ENCODE assay signal across 9 mouse cellular contexts in the genomic region with DNA sequence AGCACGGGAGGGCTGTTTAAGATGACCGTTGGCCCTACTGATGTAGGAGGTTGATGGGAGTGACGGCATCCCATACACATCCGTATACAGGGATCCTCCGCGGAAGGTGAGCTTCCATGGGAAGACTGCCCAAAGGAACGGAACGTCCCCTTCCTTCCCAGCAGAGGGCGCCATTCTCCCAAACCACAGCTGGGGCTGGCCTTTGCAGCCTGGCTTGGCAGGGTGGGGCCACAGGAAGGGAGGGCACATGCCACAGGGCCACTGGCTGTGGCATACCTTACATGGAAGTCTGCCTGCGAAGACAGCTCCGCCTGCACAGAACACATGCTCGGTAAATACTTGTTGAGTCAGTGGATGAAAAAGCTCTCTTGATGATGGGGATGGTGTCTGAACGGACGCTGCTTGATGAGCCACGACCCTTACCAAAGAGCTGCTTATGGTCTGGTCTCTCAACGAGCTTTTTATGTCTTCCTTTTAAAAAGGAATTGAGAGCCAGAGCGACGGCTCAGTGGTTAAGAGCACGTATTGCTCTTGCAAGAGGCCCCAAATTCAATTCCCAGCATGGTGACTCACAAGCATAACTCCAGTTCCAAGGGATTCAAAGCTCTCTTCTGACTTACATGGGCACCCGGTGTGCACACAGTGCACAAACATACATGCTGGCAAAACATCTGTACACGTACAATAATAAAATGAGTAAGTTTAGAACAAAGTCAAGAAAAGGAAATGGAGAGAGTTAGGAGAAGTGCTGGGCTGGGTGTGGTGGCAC. TPM values are rescaled to one million over a fixed set of nuclear protein-coding genes. Genes with fewer than 3 reads are reported as not detected.
DNase-seq lines count a peak whose midpoint lies in the region; ATAC-seq lines count a peak whose summit lies in the region.
"Had no signal": no experiment of that assay in that cellular context is flagged by ENCODE, and none has a peak within 500 bp of the region (broad histone marks: within the 10 kb centered on the region; RNA-seq: fewer than 3 reads in every experiment).

No protein-coding gene starts in this region.

- 31% methylated on average over 21 of the region's 21 CpGs for WGBS in forebrain, embryonic 10.5 days
- 29% methylated on average over 21 of the region's 21 CpGs for WGBS in forebrain, embryonic 15.5 days

- no peak for ATAC-seq in forebrain, embryonic 15.5 days (replicated peaks)
- ATAC-seq in erythroid progenitor cell, adult 5-6 weeks (replicated peaks; ENCODE audit: low FRiP score, poor library complexity, severe bottlenecking), result peak; percentile 67
- ATAC-seq in hematopoietic stem cell, adult 5-6 weeks (replicated peaks in 1 of 2; ENCODE audit: insufficient read depth in 1 of 2, low FRiP score in 2 of 2, low TSS enrichment in 1 of 2, low read depth in 1 of 2, poor library complexity in 2 of 2, severe bottlenecking in 2 of 2), result peak; percentile 84 to 92
- peak; percentile 93 for ATAC-seq in megakaryocyte progenitor cell, adult 5-6 weeks (replicated peaks; ENCODE audit: poor library complexity)

- H3K27me3 ChIP-seq in forebrain, embryonic 10.5 days (ENCODE audit: poor library complexity, severe bottlenecking), result peaks cover 13% of the 10 kb centered on the region; the same call in 1 of the 2 replicates
- H3K27me3 ChIP-seq in forebrain, embryonic 15.5 days, result no peaks in the 10 kb centered on the region
- H3K27me3 ChIP-seq: neural tube, embryonic 13.5 days had no signal

- H3K9me3 ChIP-seq in forebrain, embryonic 10.5 days, result peaks cover 11% of the 10 kb centered on the region; the same call in 1 of the 2 replicates
- H3K9me3 ChIP-seq in forebrain, embryonic 15.5 days, result peaks cover 8% of the 10 kb centered on the region; the same call in 1 of the 2 replicates

- peaks cover 10% of the 10 kb centered on the region for H3K4me1 ChIP-seq in forebrain, embryonic 10.5 days
- no peaks in the 10 kb centered on the region for H3K4me1 ChIP-seq in forebrain, embryonic 15.5 days

- intact Hi-C loops in left cerebral cortex, postnatal 25 days (cut with DNase I), result loop anchor here (2.0 kb wide), 1 partner anchor 86 kb away; no protein-coding TSS in a partner anchor

- H3K4me3 ChIP-seq in forebrain, embryonic 10.5 days, result no peak overlapping the region
- H3K4me3 ChIP-seq in forebrain, embryonic 15.5 days, result no peak overlapping the region
- H3K4me3 ChIP-seq: neural tube, embryonic 13.5 days had no signal

- no peak overlapping the region for H3K27ac ChIP-seq in forebrain, embryonic 10.5 days
- no peak overlapping the region for H3K27ac ChIP-seq in forebrain, embryonic 15.5 days (replicated peaks)
- H3K27ac ChIP-seq: neural tube, embryonic 13.5 days had no signal

- peak; percentile 59 for DNase-seq in forebrain, embryonic 10.5 days (ENCODE audit: extremely low spot score, low spot score)
- DNase-seq in adrenal gland, postnatal 25 days, result peak; percentile 72
- peak; percentile 11 for DNase-seq in left cerebral cortex, postnatal 25 days (ENCODE audit: low spot score in 2 of 2)
- DNase-seq in spleen, postnatal 14 days (ENCODE audit: low spot score in 2 of 2), result peak; percentile 30 to 44

- peaks cover 4% of the 10 kb centered on the region for H3K36me3 ChIP-seq in forebrain, embryonic 10.5 days (replicated peaks)
- H3K36me3 ChIP-seq in forebrain, embryonic 15.5 days, result no peaks in the 10 kb centered on the region

- H3K9ac ChIP-seq in forebrain, embryonic 15.5 days (replicated peaks), result no peak overlapping the region
- H3K9ac ChIP-seq: neural tube, embryonic 13.5 days had no signal

- H3K4me2 ChIP-seq in forebrain, embryonic 15.5 days (replicated peaks), result no peak overlapping the region
- H3K4me2 ChIP-seq: neural tube, embryonic 13.5 days had no signal

RNA-seq across cellular contexts. Expression of a gene that starts 12.0 kb away (rescaled TPM):
- polyA plus RNA-seq in forebrain, embryonic 10.5 days (2016; fragmentation: Nextera tagmentation; extraction: Ambion mirVana), result 7.6 and 8.4 TPM in 2 replicates
- polyA plus RNA-seq in forebrain, embryonic 15.5 days (2015; fragmentation: Nextera tagmentation; extraction: Ambion mirVana), result 5.2 and 7.9 TPM in 2 replicates
- total RNA-seq in adrenal gland, postnatal 25 days (2021), result 101 and 113 TPM in 2 replicates
- total RNA-seq in erythroid progenitor cell, adult 5-6 weeks (2015; ENCODE audit: low replicate concordance), result 32.7 and 35.3 TPM in 2 replicates
- total RNA-seq in erythroid progenitor cell, adult 5-6 weeks (2017; ENCODE audit: low replicate concordance), result 12.3 TPM in 1 of 2 replicates, not detected in the other
- 11.4 and 20.0 TPM in 2 replicates for total RNA-seq in hematopoietic stem cell, adult 5-6 weeks (2017)
- 10 to 100 TPM; 72.9 to 84.4 TPM for total RNA-seq in left cerebral cortex, postnatal 25 days (2021)
- total RNA-seq in megakaryocyte progenitor cell, adult 5-6 weeks (2015), result 111 and 130 TPM in 2 replicates
- 8.4 and 9.5 TPM in 2 replicates for total RNA-seq in megakaryocyte progenitor cell, adult 5-6 weeks (2017)

RNA-seq across cellular contexts. Expression of a gene that starts 41.9 kb away (rescaled TPM):
- polyA plus RNA-seq in forebrain, embryonic 10.5 days (2016; fragmentation: Nextera tagmentation; extraction: Ambion mirVana), result 7.2 and 8.4 TPM in 2 replicates
- 1.2 and 1.8 TPM in 2 replicates for polyA plus RNA-seq in forebrain, embryonic 15.5 days (2015; fragmentation: Nextera tagmentation; extraction: Ambion mirVana)
- 0.06 and 0.48 TPM in 2 replicates for total RNA-seq in adrenal gland, postnatal 25 days (2021)
- 1.8 TPM in 1 of 2 replicates, not detected in the other for total RNA-seq in erythroid progenitor cell, adult 5-6 weeks (2015; ENCODE audit: low replicate concordance)
- 0.08 and 0.64 TPM in 2 replicates for total RNA-seq in erythroid progenitor cell, adult 5-6 weeks (2017; ENCODE audit: low replicate concordance)
- 0.60 and 0.88 TPM in 2 replicates for total RNA-seq in hematopoietic stem cell, adult 5-6 weeks (2017)
- 1 to 10 TPM; 2.3 to 2.5 TPM for total RNA-seq in left cerebral cortex, postnatal 25 days (2021)
- total RNA-seq in megakaryocyte progenitor cell, adult 5-6 weeks (2015), result 0.42 and 1.2 TPM in 2 replicates
- 0.62 and 1.3 TPM in 2 replicates for total RNA-seq in megakaryocyte progenitor cell, adult 5-6 weeks (2017)

RNA-seq across cellular contexts. Expression of a gene that starts 50.6 kb away (rescaled TPM):
- 10.4 and 11.2 TPM in 2 replicates for polyA plus RNA-seq in forebrain, embryonic 10.5 days (2016; fragmentation: Nextera tagmentation; extraction: Ambion mirVana)
- 0.83 and 1.3 TPM in 2 replicates for polyA plus RNA-seq in forebrain, embryonic 15.5 days (2015; fragmentation: Nextera tagmentation; extraction: Ambion mirVana)
- total RNA-seq in adrenal gland, postnatal 25 days (2021), result 0.27 and 0.52 TPM in 2 replicates
- total RNA-seq in erythroid progenitor cell, adult 5-6 weeks (2015; ENCODE audit: low replicate concordance), result not detected in 2 replicates
- not detected in 2 replicates for total RNA-seq in erythroid progenitor cell, adult 5-6 weeks (2017; ENCODE audit: low replicate concordance)
- not detected in 2 replicates for total RNA-seq in hematopoietic stem cell, adult 5-6 weeks (2017)
- under 1 TPM; 0.34 to 0.64 TPM for total RNA-seq in left cerebral cortex, postnatal 25 days (2021)
- total RNA-seq in megakaryocyte progenitor cell, adult 5-6 weeks (2015), result not detected in 2 replicates
- total RNA-seq in megakaryocyte progenitor cell, adult 5-6 weeks (2017), result not detected in 2 replicates

Comparison
In these comparisons a context has a peak if more than half of its experiments do, and no peak if none do; other contexts are left out.
1. DNase-seq: peak in every context shown above with its lines; median percentile 72 in adrenal gland, postnatal 25 days; 59 in forebrain, embryonic 10.5 days; 37 in spleen, postnatal 14 days; 11 in left cerebral cortex, postnatal 25 days.